Mouse (Mus musculus) lung, embryonic 14.5 days (tissue): ENCODE data around the gene Dcbld1. TPM values are rescaled to one million over a fixed set of nuclear protein-coding genes. Genes with fewer than 3 reads are reported as not detected.
"Not testable (repeated sequence)": the region's sequence is repeated elsewhere in the genome, so short reads cannot be mapped to it uniquely, and the experiment has no call there.

ENCODE experiments used
- ATAC-seq: fragments of 200-750 bp; cut with Nextera tagmentation; 2 replicates; pipeline ENCODE4 v1.8.0; 2017; ENCODE audit warnings: mild to moderate bottlenecking, moderate TSS enrichment, moderate library complexity; ENCODE audit not compliant: insufficient read depth
- DNase-seq: peaks from one replicate; pipeline ENCODE4 v3.0.0-alpha.2; 2015
- H3K27ac ChIP-seq: fragments of 300-500 bp; sonication (generic); 2 replicates; pipeline ENCODE4 v1.5.1; 2014; ENCODE audit warnings: low read depth, mild to moderate bottlenecking, moderate library complexity
- H3K27me3 ChIP-seq: fragments of 300-500 bp; sonication (generic); 2 replicates; pipeline ENCODE4 v1.6.1; 2014; ENCODE audit warnings: low read length, control low read depth; ENCODE audit not compliant: insufficient read depth
- H3K36me3 ChIP-seq: fragments of 300-500 bp; sonication (generic); 2 replicates; pipeline ENCODE4 v1.6.1; 2014; ENCODE audit warnings: control low read depth; ENCODE audit not compliant: insufficient read depth
- H3K4me1 ChIP-seq: fragments of 300-500 bp; sonication (generic); 2 replicates; pipeline ENCODE4 v1.6.1; 2014; ENCODE audit warnings: antibody characterized with exemption, control low read depth; ENCODE audit not compliant: insufficient read depth
- H3K4me2 ChIP-seq: fragments of 300-500 bp; sonication (generic); 2 replicates; pipeline ENCODE4 v1.6.1; 2014; ENCODE audit warnings: mild to moderate bottlenecking
- H3K4me3 ChIP-seq: fragments of 300-500 bp; sonication (generic); 2 replicates; pipeline ENCODE4 v1.5.1; 2014; ENCODE audit warnings: low read depth, low read length
- H3K9ac ChIP-seq: fragments of 300-500 bp; sonication (generic); 2 replicates; pipeline ENCODE4 v1.6.1; 2014
- H3K9me3 ChIP-seq: fragments of 300-500 bp; sonication (generic); 2 replicates; pipeline ENCODE4 v1.6.1; 2016; ENCODE audit warnings: low read depth, low read length, control low read depth
- CTCF ChIP-seq: IDR thresholded peaks from 2 replicates; pipeline ENCODE4 v1.5.1; 2016; ENCODE audit warnings: antibody characterized with exemption, low read depth
- WGBS: fragments of 180-500 bp; shearing (Covaris S2); extraction: QIAGEN DNeasy Blood & Tissue Kit; methylation state at CpG from one replicate; pipeline ENCODE4 v1.1.7; 2014; 5-methylcytosine and 5-hydroxymethylcytosine counted together
- polyA plus RNA-seq: library from polyadenylated mRNA; unstranded; fragments of >200 nt; fragmentation: Nextera tagmentation; extraction: Ambion mirVana; gene quantifications from 2 replicates; pipeline ENCODE4 v1.2.1, GENCODE M21; 2014

Gene Dcbld1
- polyA plus RNA-seq, 1 experiment from 2014 or later, result 24.5 TPM

GRCm38 (mm10) chr10:52304574-52304973, 71.2 kb downstream of the Dcbld1 start:
- 76% methylated on average over 7 of the region's 7 CpGs for WGBS
- Histone ChIP-seq H3K27me3 (no peaks in the 10 kb centered on the region), H3K27ac (no peak overlapping the region), H3K9ac (no peak overlapping the region), H3K4me1 (no peaks in the 10 kb centered on the region), H3K36me3 (0 out of 2 replicates have a peak, but pooled peaks cover 10% of the 10 kb centered on the region), H3K4me2 (no peak overlapping the region), H3K4me3 (no peak overlapping the region), H3K9me3 (no peaks in the 10 kb centered on the region)
- DNase-seq (no peak), ATAC-seq (no peak)
- TF ChIP-seq CTCF, result no peak

- WGBS, result 74% methylated on average over 8 of the region's 8 CpGs
- Histone ChIP-seq H3K4me2 (no peak overlapping the region), H3K4me3 (no peak overlapping the region), H3K36me3 (peaks cover 15% of the 10 kb centered on the region), H3K9ac (no peak overlapping the region), H3K27me3 (no peaks in the 10 kb centered on the region), H3K9me3 (no peaks in the 10 kb centered on the region), H3K27ac (no peak overlapping the region), H3K4me1 (no peaks in the 10 kb centered on the region)
- DNase-seq (peak; percentile 40), ATAC-seq (peak; percentile 44; the same call in 1 of the 2 replicates)
- TF ChIP-seq CTCF, result no peak
Observed at GRCm38 (mm10) chr10:52309196-52309595, 75.8 kb downstream of the Dcbld1 start.

GRCm38 (mm10) chr10:52319506-52320286, 86.3 kb downstream of the Dcbld1 start:
- no peak overlapping the region for H3K4me2 ChIP-seq
- no peak for ATAC-seq
- 89% methylated on average over 28 of the region's 28 CpGs for WGBS
- H3K27me3 ChIP-seq, result no peaks in the 10 kb centered on the region
- H3K27ac ChIP-seq, result no peak overlapping the region
- no peak for TF ChIP-seq CTCF
- no peaks in the 10 kb centered on the region for H3K9me3 ChIP-seq
- H3K36me3 ChIP-seq, result peaks cover 38% of the 10 kb centered on the region
- DNase-seq, result no peak
- no peak overlapping the region for H3K4me3 ChIP-seq
- H3K9ac ChIP-seq, result no peak overlapping the region
- H3K4me1 ChIP-seq, result no peaks in the 10 kb centered on the region

- Histone ChIP-seq H3K27me3 (no peaks in the 10 kb centered on the region), H3K4me1 (no peaks in the 10 kb centered on the region), H3K4me2 (no peak overlapping the region), H3K4me3 (no peak overlapping the region), H3K27ac (no peak overlapping the region), H3K9me3 (no peaks in the 10 kb centered on the region), H3K9ac (no peak overlapping the region), H3K36me3 (peaks cover 32% of the 10 kb centered on the region)
- no peak for DNase-seq
- 87% methylated on average over 3 of the region's 3 CpGs for WGBS
- TF ChIP-seq CTCF, result no peak
- no peak for ATAC-seq
Observed at GRCm38 (mm10) chr10:52321918-52322317, 88.5 kb downstream of the Dcbld1 start.

DNA sequence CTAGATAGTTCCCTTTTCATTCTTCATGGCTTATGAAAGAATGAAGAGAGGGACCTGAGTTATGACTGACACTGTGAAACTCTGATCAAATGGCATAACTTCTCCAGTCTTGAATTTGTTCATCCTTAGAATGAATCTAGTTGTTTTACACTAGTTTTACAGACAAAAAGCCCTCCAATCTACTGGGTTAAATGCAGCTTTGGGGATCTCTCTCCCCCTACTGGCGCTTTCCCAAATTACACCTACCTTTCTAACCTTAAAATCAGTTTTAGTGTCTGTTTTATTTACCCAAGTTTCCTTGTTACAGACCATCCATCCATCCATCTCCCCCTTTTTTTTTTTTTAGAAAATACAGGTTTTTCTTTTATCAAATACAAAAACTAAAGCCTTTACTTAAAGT, 97.6 kb downstream of the Dcbld1 start:
- 0% methylated on average over 1 of the region's 1 CpGs for WGBS
- peak; percentile 78 for DNase-seq

DNA sequence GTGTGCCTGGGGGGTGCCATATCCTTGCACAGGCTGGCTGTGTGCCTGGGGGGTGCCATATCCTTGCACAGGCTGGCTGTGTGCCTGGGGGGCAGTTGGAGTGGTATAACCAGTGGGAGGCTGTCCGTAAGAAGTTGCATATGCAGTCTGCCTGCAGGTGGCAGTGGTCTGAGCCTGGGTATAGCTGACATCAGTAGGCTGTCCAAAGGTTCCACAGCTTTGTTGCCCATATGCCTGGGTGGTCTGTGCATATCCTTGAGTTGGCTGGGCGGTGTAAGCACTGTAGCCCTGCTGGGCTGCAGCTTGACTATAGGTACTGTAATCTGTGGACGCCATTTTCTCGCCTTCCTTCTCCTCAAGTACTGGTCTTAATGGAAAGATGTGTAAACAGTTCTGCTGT, 109.9 kb downstream of the Dcbld1 start:
- peaks cover 61% of the 10 kb centered on the region for H3K36me3 ChIP-seq
- not testable (repeated sequence) for H3K27ac ChIP-seq, H3K27me3 ChIP-seq, H3K4me2 ChIP-seq, H3K9ac ChIP-seq, H3K4me1 ChIP-seq, DNase-seq, ATAC-seq, H3K4me3 ChIP-seq, H3K9me3 ChIP-seq
- 94% methylated on average over 4 of the region's 4 CpGs for WGBS
- TF ChIP-seq CTCF, result peak; percentile 17; the same call in 1 of the 2 replicates

More for the DNA sequence above, 97.6 kb downstream of the Dcbld1 start:
- Histone ChIP-seq H3K9ac (no peak overlapping the region), H3K27ac (no peak overlapping the region), H3K9me3 (no peaks in the 10 kb centered on the region), H3K4me3 (no peak overlapping the region), H3K27me3 (no peaks in the 10 kb centered on the region), H3K36me3 (peaks cover 6% of the 10 kb centered on the region; the same call in 1 of the 2 replicates), H3K4me1 (no peaks in the 10 kb centered on the region), H3K4me2 (no peak overlapping the region)
- ATAC-seq, result no peak
- peak; percentile 74 for TF ChIP-seq CTCF

DNA sequence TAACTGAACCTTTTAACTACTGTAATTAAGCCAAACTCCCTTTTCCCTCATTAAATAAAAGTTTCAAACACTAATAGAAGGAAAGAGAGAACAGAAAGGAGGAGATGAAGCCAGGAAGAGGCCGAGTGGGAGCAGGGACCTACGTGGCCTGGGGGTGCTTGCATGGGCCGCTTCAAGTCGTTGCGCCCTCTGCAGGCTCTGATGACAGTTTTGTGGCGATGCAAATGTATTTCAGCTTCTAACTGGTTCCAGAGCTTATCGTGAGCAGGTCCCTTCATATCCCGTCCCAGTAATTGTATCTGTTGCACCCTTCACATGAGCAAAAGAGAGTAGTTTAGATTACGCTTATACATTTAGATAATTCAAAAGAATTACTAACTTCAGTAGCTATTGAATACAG, 119.8 kb downstream of the Dcbld1 start:
- WGBS, result 76% methylated on average over 9 of the region's 9 CpGs
- ATAC-seq (no peak), DNase-seq (peak; percentile 8)

More for the DNA sequence above, 119.8 kb downstream of the Dcbld1 start:
- Histone ChIP-seq H3K4me1 (no peaks in the 10 kb centered on the region), H3K27ac (no peak overlapping the region), H3K4me2 (no peak overlapping the region), H3K9ac (no peak overlapping the region), H3K9me3 (no peaks in the 10 kb centered on the region), H3K27me3 (no peaks in the 10 kb centered on the region), H3K4me3 (no peak overlapping the region), H3K36me3 (peaks cover 49% of the 10 kb centered on the region)
- TF ChIP-seq CTCF, result no peak
